Mouse (Mus musculus): ENCODE measurements at regions not wholly inside any gene's neighbourhood (a gene's known extent, or its start where the extent isn't known, plus 50 kb on each side); places are given as distances from the start of the nearest gene placed in this dataset.

DNA sequence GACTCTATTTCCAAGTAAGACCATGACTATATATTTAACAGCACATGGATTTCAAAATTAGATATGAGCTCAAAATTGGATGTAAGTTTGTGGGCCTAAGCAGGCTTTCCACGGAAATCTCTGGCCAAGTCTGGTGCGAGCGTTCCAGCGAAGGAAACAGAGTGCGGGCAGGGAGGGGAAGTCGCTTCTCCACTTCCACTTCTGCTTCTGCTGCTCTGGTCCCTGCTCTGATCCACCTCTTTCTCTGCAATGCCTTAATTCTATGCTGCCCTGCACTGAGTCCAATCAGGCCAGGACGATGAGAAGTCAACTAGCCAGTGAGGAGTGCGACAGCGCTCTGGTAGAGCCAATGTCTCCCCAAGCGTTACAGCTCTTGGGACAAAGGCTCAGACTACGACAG is 2085.3 kb downstream of the 9330182O14Rik start:
- Histone ChIP-seq H3K9ac (replicated peaks) (no peak overlapping the region), H3K4me3 (ENCODE audit: low read depth, low read length) (no peak overlapping the region), H3K27me3 (ENCODE audit: insufficient read depth, low read length) (no peaks in the 10 kb centered on the region), H3K4me2 (ENCODE audit: low read depth, low read length) (no peak overlapping the region), H3K36me3 (replicated peaks; ENCODE audit: insufficient read depth, low read length) (no peaks in the 10 kb centered on the region), H3K4me1 (ENCODE audit: insufficient read depth) (no peaks in the 10 kb centered on the region), H3K27ac (ENCODE audit: low read depth) (no peak overlapping the region), H3K9me3 (ENCODE audit: low read length) (no peaks in the 10 kb centered on the region)
- WGBS (ENCODE audit: insufficient replicate concordance) = 46% methylated on average over 11 of the region's 11 CpGs
- TF ChIP-seq EP300 (IDR thresholded peaks at IDR 0.05; ENCODE audit: low read depth) (no peak), CTCF (IDR thresholded peaks at IDR 0.05; ENCODE audit: low read depth) (no peak)
- DNase-seq (no peak), ATAC-seq (no peak)

DNA sequence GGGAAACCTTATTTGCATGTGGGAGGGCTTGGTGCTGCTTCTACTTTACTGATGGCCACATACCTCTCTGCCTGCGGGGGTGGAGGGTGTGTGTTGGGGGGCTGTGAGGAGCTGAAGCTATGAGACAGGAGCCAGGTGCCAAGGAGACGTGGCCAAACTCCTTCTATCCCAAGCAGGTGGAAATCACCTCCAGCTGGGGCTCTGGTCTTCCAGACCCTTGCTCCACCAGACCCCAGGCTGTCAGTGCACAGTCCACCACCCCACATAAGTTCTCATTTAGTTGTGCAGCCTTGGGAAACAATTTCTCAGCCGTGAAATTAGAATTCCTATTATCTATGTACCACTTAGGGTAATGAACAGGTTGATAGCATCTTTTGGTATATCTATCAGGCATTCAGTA is 2085.8 kb downstream of the 9330182O14Rik start:
- Histone ChIP-seq H3K4me3 (ENCODE audit: low read depth, low read length) (no peak overlapping the region), H3K27me3 (ENCODE audit: insufficient read depth, low read length) (no peaks in the 10 kb centered on the region), H3K4me1 (ENCODE audit: insufficient read depth) (no peaks in the 10 kb centered on the region), H3K9ac (replicated peaks) (no peak overlapping the region), H3K36me3 (replicated peaks; ENCODE audit: insufficient read depth, low read length) (no peaks in the 10 kb centered on the region), H3K4me2 (ENCODE audit: low read depth, low read length) (no peak overlapping the region), H3K9me3 (ENCODE audit: low read length) (no peaks in the 10 kb centered on the region), H3K27ac (ENCODE audit: low read depth) (no peak overlapping the region)
- WGBS (ENCODE audit: insufficient replicate concordance) = 55% methylated on average over 3 of the region's 3 CpGs
- TF ChIP-seq CTCF (IDR thresholded peaks at IDR 0.05; ENCODE audit: low read depth) = no peak
- TF ChIP-seq EP300 (IDR thresholded peaks at IDR 0.05; ENCODE audit: low read depth) = no peak
- no peak for DNase-seq
- ATAC-seq = no peak

DNA sequence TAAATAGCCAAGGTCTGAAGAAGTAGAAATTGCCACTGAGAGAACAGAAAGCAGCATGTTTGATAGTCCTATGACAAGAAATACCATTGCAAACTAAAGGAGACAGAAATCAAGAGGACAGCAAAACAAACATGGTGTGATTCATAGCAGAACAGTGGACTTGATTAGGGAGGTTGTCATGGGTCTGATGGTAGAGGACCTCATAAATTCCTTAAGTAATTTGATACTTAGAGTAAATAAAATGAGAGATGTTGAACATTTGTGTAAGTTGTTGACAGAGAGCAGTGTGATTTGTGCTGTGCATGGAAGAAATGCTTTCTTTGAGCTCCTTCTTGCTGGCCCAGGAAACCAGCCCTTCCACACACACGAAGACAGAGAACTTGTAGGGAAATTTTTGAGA is 2090.8 kb downstream of the 9330182O14Rik start:
- WGBS (ENCODE audit: insufficient replicate concordance) = 58% methylated on average over 1 of the region's 1 CpGs
- no peak for ATAC-seq
- TF ChIP-seq EP300 (IDR thresholded peaks at IDR 0.05; ENCODE audit: low read depth) (no peak), CTCF (IDR thresholded peaks at IDR 0.05; ENCODE audit: low read depth) (no peak)

DNA sequence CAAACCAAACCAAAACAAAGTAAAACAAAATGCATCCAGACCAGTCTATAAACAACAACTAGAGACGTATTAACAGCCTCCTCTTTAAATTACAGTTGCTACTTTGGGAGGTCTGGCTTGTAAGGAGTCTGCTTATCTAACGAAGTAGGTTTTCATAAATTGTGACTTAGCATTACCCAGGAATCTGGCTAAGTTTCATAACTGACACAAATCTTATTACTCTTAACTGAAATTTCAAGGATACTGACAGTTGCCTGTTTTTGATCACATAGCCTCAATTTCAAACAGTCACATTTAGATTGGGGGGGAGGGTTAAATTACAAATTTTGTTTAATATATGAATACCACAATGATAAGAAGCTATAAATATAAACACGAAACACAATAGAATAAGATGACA is 2097.5 kb downstream of the 9330182O14Rik start:
- Histone ChIP-seq H3K4me1 (ENCODE audit: insufficient read depth) (no peaks in the 10 kb centered on the region), H3K27me3 (ENCODE audit: insufficient read depth, low read length) (no peaks in the 10 kb centered on the region), H3K36me3 (replicated peaks; ENCODE audit: insufficient read depth, low read length) (no peaks in the 10 kb centered on the region), H3K9ac (replicated peaks) (no peak overlapping the region), H3K9me3 (ENCODE audit: low read length) (0 out of 2 replicates have a peak, but pooled peaks cover 3% of the 10 kb centered on the region), H3K4me2 (ENCODE audit: low read depth, low read length) (no peak overlapping the region), H3K4me3 (ENCODE audit: low read depth, low read length) (no peak overlapping the region), H3K27ac (ENCODE audit: low read depth) (no peak overlapping the region)
- 74% methylated on average over 3 of the region's 3 CpGs for WGBS (ENCODE audit: insufficient replicate concordance)
- no peak for TF ChIP-seq EP300 (IDR thresholded peaks at IDR 0.05; ENCODE audit: low read depth)
- no peak for TF ChIP-seq CTCF (IDR thresholded peaks at IDR 0.05; ENCODE audit: low read depth)
- DNase-seq (no peak), ATAC-seq (no peak)

More for the DNA sequence above, 2090.8 kb downstream of the 9330182O14Rik start:
- no peak for DNase-seq
- Histone ChIP-seq H3K27me3 (ENCODE audit: insufficient read depth, low read length) (no peaks in the 10 kb centered on the region), H3K4me1 (ENCODE audit: insufficient read depth) (no peaks in the 10 kb centered on the region), H3K27ac (ENCODE audit: low read depth) (no peak overlapping the region), H3K9me3 (ENCODE audit: low read length) (no peaks in the 10 kb centered on the region), H3K9ac (replicated peaks) (no peak overlapping the region), H3K4me2 (ENCODE audit: low read depth, low read length) (no peak overlapping the region), H3K36me3 (replicated peaks; ENCODE audit: insufficient read depth, low read length) (no peaks in the 10 kb centered on the region), H3K4me3 (ENCODE audit: low read depth, low read length) (no peak overlapping the region)

DNA sequence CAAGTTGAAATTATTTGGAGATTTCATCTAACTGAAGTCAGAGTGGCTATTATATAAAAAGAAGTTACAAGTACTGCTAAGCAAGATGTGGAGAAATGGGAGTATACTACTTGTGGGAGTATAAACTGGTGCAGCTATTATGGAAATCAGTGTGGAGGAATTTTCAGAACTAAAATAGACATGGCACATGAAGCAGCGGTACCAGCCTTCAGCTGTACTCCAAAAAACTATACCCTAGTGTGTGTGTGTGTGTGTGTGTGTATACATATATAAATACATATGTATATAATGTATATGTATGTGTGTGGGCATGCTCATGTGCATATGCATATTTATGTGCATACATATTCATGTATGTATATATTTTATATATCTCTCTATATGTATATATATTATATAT is 2112.6 kb downstream of the 9330182O14Rik start:
- Histone ChIP-seq H3K4me2 (ENCODE audit: low read depth, low read length) (no peak overlapping the region), H3K4me1 (ENCODE audit: insufficient read depth) (no peaks in the 10 kb centered on the region), H3K36me3 (replicated peaks; ENCODE audit: insufficient read depth, low read length) (no peaks in the 10 kb centered on the region), H3K9me3 (ENCODE audit: low read length) (no peaks in the 10 kb centered on the region), H3K27ac (ENCODE audit: low read depth) (no peak overlapping the region), H3K9ac (replicated peaks) (no peak overlapping the region), H3K27me3 (ENCODE audit: insufficient read depth, low read length) (no peaks in the 10 kb centered on the region), H3K4me3 (ENCODE audit: low read depth, low read length) (no peak overlapping the region)
- WGBS (ENCODE audit: insufficient replicate concordance) = 92% methylated on average over 1 of the region's 1 CpGs
- no peak for TF ChIP-seq EP300 (IDR thresholded peaks at IDR 0.05; ENCODE audit: low read depth)
- no peak for TF ChIP-seq CTCF (IDR thresholded peaks at IDR 0.05; ENCODE audit: low read depth)
- no peak for DNase-seq
- ATAC-seq = no peak

DNA sequence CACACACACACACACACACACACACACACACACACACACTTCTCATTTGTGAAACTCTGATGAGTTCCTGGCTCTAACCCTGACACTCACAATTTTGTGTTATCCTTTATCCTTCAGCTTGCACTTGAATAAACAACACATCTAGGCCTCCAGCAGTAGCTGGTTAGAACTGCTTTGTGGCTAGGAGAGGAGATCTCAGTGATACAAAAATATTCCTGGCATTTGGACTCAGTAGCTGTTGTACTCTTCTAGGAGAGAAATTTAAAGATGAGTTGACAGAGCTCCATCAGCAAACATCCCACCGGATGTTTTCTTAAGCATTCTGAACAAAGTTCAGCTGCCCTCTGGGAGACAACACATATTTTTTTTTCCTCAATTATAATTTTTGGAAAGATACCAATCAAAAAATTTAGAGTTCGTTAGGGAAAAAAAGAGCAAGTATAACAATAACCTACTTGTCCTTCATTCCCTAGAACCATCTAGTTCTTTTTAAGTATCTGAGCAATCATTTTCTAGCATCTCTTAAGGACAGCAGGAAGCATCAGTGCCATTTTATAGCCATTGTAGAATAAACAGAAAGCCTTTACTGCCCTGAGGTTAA is 2118.7 kb downstream of the 9330182O14Rik start:
- H3K4me1 ChIP-seq (ENCODE audit: insufficient read depth) = no peaks in the 10 kb centered on the region
- no peaks in the 10 kb centered on the region for H3K9me3 ChIP-seq (ENCODE audit: low read length)
- WGBS (ENCODE audit: insufficient replicate concordance) = 58% methylated on average over 2 of the region's 2 CpGs
- H3K4me2 ChIP-seq (ENCODE audit: low read depth, low read length) = no peak overlapping the region
- H3K27me3 ChIP-seq (ENCODE audit: insufficient read depth, low read length) = no peaks in the 10 kb centered on the region
- H3K4me3 ChIP-seq (ENCODE audit: low read depth, low read length) = no peak overlapping the region
- ATAC-seq = no peak
- no peak for TF ChIP-seq CTCF (IDR thresholded peaks at IDR 0.05; ENCODE audit: low read depth)
- H3K27ac ChIP-seq (ENCODE audit: low read depth) = no peak overlapping the region
- H3K9ac ChIP-seq (replicated peaks) = no peak overlapping the region
- DNase-seq = no peak
- H3K36me3 ChIP-seq (replicated peaks; ENCODE audit: insufficient read depth, low read length) = no peaks in the 10 kb centered on the region

DNA sequence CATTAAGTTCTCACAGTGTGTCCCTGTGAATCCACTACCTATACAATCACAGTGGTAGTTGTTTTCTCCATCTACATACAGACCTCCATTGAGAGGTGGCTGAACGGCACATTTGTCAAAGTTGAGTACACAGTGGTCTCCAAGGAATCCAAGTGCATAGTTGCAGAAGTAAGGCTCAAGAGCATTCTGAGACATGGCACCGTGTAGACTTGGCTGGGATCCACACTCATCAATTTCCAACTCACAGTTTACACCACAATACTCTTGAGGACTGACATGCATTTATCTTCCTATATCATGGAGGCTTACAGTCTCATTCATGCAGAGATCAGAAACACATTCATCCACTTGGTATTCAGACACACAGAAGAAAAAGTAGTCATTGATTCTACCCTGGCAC is 2122.2 kb downstream of the 9330182O14Rik start:
- no peaks in the 10 kb centered on the region for H3K4me1 ChIP-seq (ENCODE audit: insufficient read depth)
- H3K9me3 ChIP-seq (ENCODE audit: low read length) = no peaks in the 10 kb centered on the region
- H3K27ac ChIP-seq (ENCODE audit: low read depth) = no peak overlapping the region
- H3K9ac ChIP-seq (replicated peaks) = no peak overlapping the region
- H3K36me3 ChIP-seq (replicated peaks; ENCODE audit: insufficient read depth, low read length) = no peaks in the 10 kb centered on the region
- ATAC-seq (no peak), DNase-seq (no peak)
- H3K4me2 ChIP-seq (ENCODE audit: low read depth, low read length) = no peak overlapping the region
- 73% methylated on average over 2 of the region's 2 CpGs for WGBS (ENCODE audit: insufficient replicate concordance)
- H3K27me3 ChIP-seq (ENCODE audit: insufficient read depth, low read length) = no peaks in the 10 kb centered on the region
- no peak for TF ChIP-seq CTCF (IDR thresholded peaks at IDR 0.05; ENCODE audit: low read depth)
- TF ChIP-seq EP300 (IDR thresholded peaks at IDR 0.05; ENCODE audit: low read depth) = no peak
- no peak overlapping the region for H3K4me3 ChIP-seq (ENCODE audit: low read depth, low read length)

All from liver, postnatal 0 days (tissue).